Mouse (Mus musculus) frontal cortex, postnatal 14 days (tissue): ENCODE data around the gene Fgfr2.

ENCODE experiments used
- DNase-seq, 2 experiments: peaks; one replicate each; pipeline ENCODE4 v3.0.0; 2022; ENCODE audit warnings: low spot score in 2 of 2

Gene Fgfr2

GRCm38 (mm10) chr7:132576116-132576650, 547.0 kb downstream of the Fgfr2 start, which contains the start of gene Oat:
TSS of gene Oat (minus strand) at chr7:132576398.
- peak; percentile 89 to 91 for DNase-seq

- DNase-seq, result peak; percentile 66 to 67
Measured at GRCm38 (mm10) chr7:132575623-132576022, 547.5 kb downstream of the Fgfr2 start.

GRCm38 (mm10) chr7:132574646-132575045, 548.5 kb downstream of the Fgfr2 start:
- DNase-seq, result no peak

GRCm38 (mm10) chr7:132573205-132573604, 549.9 kb downstream of the Fgfr2 start:
- no peak for DNase-seq

GRCm38 (mm10) chr7:132572738-132573137, 550.4 kb downstream of the Fgfr2 start:
- DNase-seq, result no peak

- no peak for DNase-seq
Measured at GRCm38 (mm10) chr7:132571481-132571880, 551.7 kb downstream of the Fgfr2 start.

GRCm38 (mm10) chr7:132570071-132570470, 553.1 kb downstream of the Fgfr2 start:
- DNase-seq, result no peak

GRCm38 (mm10) chr7:132568817-132569216, 554.3 kb downstream of the Fgfr2 start:
- DNase-seq, result no peak

- DNase-seq, result no peak
Measured at GRCm38 (mm10) chr7:132565831-132566230, 557.3 kb downstream of the Fgfr2 start.

- no peak for DNase-seq
Measured at GRCm38 (mm10) chr7:132559138-132559766, 563.9 kb downstream of the Fgfr2 start.

GRCm38 (mm10) chr7:132558141-132558736, 564.9 kb downstream of the Fgfr2 start:
- no peak for DNase-seq

- no peak for DNase-seq
Measured at GRCm38 (mm10) chr7:132556575-132556974, 566.6 kb downstream of the Fgfr2 start.

- DNase-seq, result no peak
Measured at GRCm38 (mm10) chr7:132555911-132556310, 567.2 kb downstream of the Fgfr2 start.

GRCm38 (mm10) chr7:132554091-132554490, 569.1 kb downstream of the Fgfr2 start:
- no peak for DNase-seq

- DNase-seq, result peak; percentile 91 to 97
Measured at GRCm38 (mm10) chr7:132551351-132552126, 571.6 kb downstream of the Fgfr2 start.

GRCm38 (mm10) chr7:132547126-132547525, 576.0 kb downstream of the Fgfr2 start:
- no peak for DNase-seq

GRCm38 (mm10) chr7:132542427-132542826, 580.7 kb downstream of the Fgfr2 start:
- DNase-seq, result no peak

GRCm38 (mm10) chr7:132541566-132541965, 581.6 kb downstream of the Fgfr2 start:
- no peak for DNase-seq

GRCm38 (mm10) chr7:132540597-132540996, 582.6 kb downstream of the Fgfr2 start:
- no peak for DNase-seq

GRCm38 (mm10) chr7:132529206-132529605, 593.9 kb downstream of the Fgfr2 start:
- no peak for DNase-seq

- DNase-seq, result no peak
Measured at GRCm38 (mm10) chr7:132513419-132513982, 609.6 kb downstream of the Fgfr2 start.

- DNase-seq, result no peak
Measured at GRCm38 (mm10) chr7:132509110-132509509, 614.0 kb downstream of the Fgfr2 start.
